ENCODE assay signal across 17 mouse cellular contexts in the genomic region with DNA sequence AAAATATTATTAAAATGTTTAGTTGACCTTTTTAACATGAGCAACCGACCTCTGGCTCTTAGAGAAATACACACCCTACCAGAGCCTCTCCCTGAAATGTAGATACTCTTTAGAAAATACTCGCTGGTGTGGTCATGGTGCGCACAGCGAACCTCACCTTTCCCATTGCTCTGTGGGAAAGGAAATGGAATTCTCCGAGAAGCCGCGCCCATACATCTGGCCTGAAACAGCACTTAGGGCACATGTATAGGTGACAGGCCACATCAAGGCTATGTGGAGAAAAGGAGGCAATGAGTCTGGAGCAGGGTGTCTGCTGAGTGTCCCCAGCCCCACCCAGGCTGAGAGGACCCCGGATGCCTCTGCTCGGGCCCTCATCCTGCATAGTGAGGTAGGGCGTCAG. TPM values are rescaled to one million over a fixed set of nuclear protein-coding genes. Genes with fewer than 3 reads are reported as not detected.
DNase-seq lines count a peak whose midpoint lies in the region; ATAC-seq and TF ChIP-seq lines count a peak whose summit lies in the region.
"Had no signal": no experiment of that assay in that cellular context is flagged by ENCODE, and none has a peak within 500 bp of the region (broad histone marks: within the 10 kb centered on the region; RNA-seq: fewer than 3 reads in every experiment).

No protein-coding gene starts in this region.

- H3K9ac ChIP-seq in lung, embryonic 15.5 days = no peak overlapping the region
- H3K9ac ChIP-seq in limb, embryonic 13.5 days = 0 out of 2 replicates have a peak overlapping the region, but pooled peaks have one; percentile 90
- H3K9ac ChIP-seq: forebrain, embryonic 15.5 days; hindbrain, embryonic 13.5 days; intestine, embryonic 15.5 days; liver, postnatal 0 days had no signal

- H3K4me2 ChIP-seq in lung, embryonic 15.5 days = peak overlapping the region; percentile 98
- peak overlapping the region; percentile 97 for H3K4me2 ChIP-seq in limb, embryonic 13.5 days (replicated peaks)
- H3K4me2 ChIP-seq: intestine, embryonic 15.5 days had no signal

- DNase-seq in gastrocnemius, adult 2 months = no peak
- DNase-seq in gastrocnemius, adult 8-10 months (ENCODE audit: low spot score in 2 of 2) = no peak
- DNase-seq in lung, postnatal 10 days = no peak
- DNase-seq in ZHBTc4 (ENCODE audit: low read depth, low spot score) = peak; percentile 43
- DNase-seq in frontal cortex, adult 2 months (ENCODE audit: extremely low spot score in 1 of 2, low spot score in 1 of 2) = no peak
- no peak for DNase-seq in adrenal gland, postnatal 36 days
- DNase-seq: cerebellum, adult 11 months; liver, postnatal 0 days; thymus, postnatal 14 days had no signal

- peak overlapping the region; percentile 29 for H3K4me3 ChIP-seq in gastrocnemius, adult 2 months
- no peak overlapping the region for H3K4me3 ChIP-seq in lung, embryonic 15.5 days
- H3K4me3 ChIP-seq in limb, embryonic 13.5 days = peak overlapping the region; percentile 71
- H3K4me3 ChIP-seq: erythroblast, embryonic 14.5 days; forebrain, embryonic 15.5 days; heart, embryonic 10.5 days; intestine, embryonic 15.5 days had no signal

- peaks cover 34% of the 10 kb centered on the region for H3K4me1 ChIP-seq in lung, embryonic 15.5 days
- H3K4me1 ChIP-seq in limb, embryonic 13.5 days = peaks cover 73% of the 10 kb centered on the region

- ATAC-seq in lung, embryonic 15.5 days (ENCODE audit: borderline replicate concordance, extremely low read depth, low FRiP score, low TSS enrichment) = no peak
- no peak for ATAC-seq in limb, embryonic 13.5 days (ENCODE audit: low FRiP score, low read depth)
- ATAC-seq: forebrain, embryonic 15.5 days; intestine, embryonic 15.5 days; liver, postnatal 0 days; Patski had no signal

- H3K36me3 ChIP-seq in lung, embryonic 15.5 days = no peaks in the 10 kb centered on the region
- peaks cover 21% of the 10 kb centered on the region for H3K36me3 ChIP-seq in limb, embryonic 13.5 days
- H3K36me3 ChIP-seq: forebrain, embryonic 15.5 days; heart, embryonic 10.5 days; hindbrain, embryonic 13.5 days; intestine, embryonic 15.5 days had no signal

- WGBS in lung, embryonic 15.5 days = 85% methylated on average over 10 of the region's 10 CpGs
- 81% methylated on average over 10 of the region's 10 CpGs for WGBS in limb, embryonic 13.5 days

- TF ChIP-seq CTCF in gastrocnemius, adult 2 months (IDR thresholded peaks at IDR 0.05) = no peak

- no peaks in the 10 kb centered on the region for H3K9me3 ChIP-seq in lung, embryonic 15.5 days
- no peaks in the 10 kb centered on the region for H3K9me3 ChIP-seq in limb, embryonic 13.5 days
- H3K9me3 ChIP-seq: forebrain, embryonic 15.5 days; heart, embryonic 10.5 days; hindbrain, embryonic 13.5 days; intestine, embryonic 15.5 days had no signal

- intact Hi-C loops in gastrocnemius, adult 2 months (cut with DNase I) = loop anchor here (5.0 kb wide), 2 partner anchors 105 to 280 kb away; partner anchors contain the start of genes Pask and Ppp1r7

- no peaks in the 10 kb centered on the region for H3K27me3 ChIP-seq in lung, embryonic 15.5 days
- H3K27me3 ChIP-seq in limb, embryonic 13.5 days = peaks cover 12% of the 10 kb centered on the region
- H3K27me3 ChIP-seq: Patski had no signal

- H3K27ac ChIP-seq in gastrocnemius, adult 2 months = no peak overlapping the region
- H3K27ac ChIP-seq in lung, embryonic 15.5 days = no peak overlapping the region
- no peak overlapping the region for H3K27ac ChIP-seq in limb, embryonic 13.5 days
- H3K27ac ChIP-seq: forebrain, embryonic 15.5 days; heart, embryonic 10.5 days; hindbrain, embryonic 13.5 days; intestine, embryonic 15.5 days had no signal

RNA-seq across cellular contexts. Expression of gene Sned1, which starts 2.0 kb away (rescaled TPM):
- 1 to 10 TPM; 5.1 to 5.4 TPM for total RNA-seq in gastrocnemius, adult 2 months (2021)
- 1 to 10 TPM; 3.0 to 3.8 (median 3.5) TPM for total RNA-seq in gastrocnemius, adult 8-10 months (2022)
- polyA plus RNA-seq in lung, embryonic 15.5 days (2015; fragmentation: Nextera tagmentation; extraction: Ambion mirVana) = 19.6 and 23.2 TPM in 2 replicates
- polyA plus RNA-seq in limb, embryonic 13.5 days (2015; fragmentation: Nextera tagmentation; extraction: Ambion mirVana) = 32.1 and 47.5 TPM in 2 replicates
- 6.0 and 7.7 TPM in 2 replicates for polyA plus RNA-seq in frontal cortex, adult 2 months (2012; rRNA removed)
- 10 to 100 TPM; 15.5 to 18.3 TPM for total RNA-seq in adrenal gland, postnatal 36 days (2021)
- polyA plus RNA-seq: erythroblast, embryonic 14.5 days had no signal
